Mouse (Mus musculus) lung, postnatal 36 days (tissue): ENCODE measurements around the gene Zfp652.

Source experiments
- DNase-seq: peaks from one replicate; pipeline ENCODE4 v3.0.0; 2022; ENCODE audit warnings: mixed read lengths

The Zfp652 gene

GRCm38 (mm10) chr11:95833006-95833570, 120.6 kb downstream of the Zfp652 start:
- no peak for DNase-seq

- no peak for DNase-seq
Observed at GRCm38 (mm10) chr11:95833631-95834142, 121.2 kb downstream of the Zfp652 start.

- DNase-seq, result peak; percentile 75
Observed at GRCm38 (mm10) chr11:95834143-95834667, 121.7 kb downstream of the Zfp652 start.

GRCm38 (mm10) chr11:95834742-95835710, 122.6 kb downstream of the Zfp652 start:
- DNase-seq, result peak; percentile 72

GRCm38 (mm10) chr11:95835832-95836231, 123.4 kb downstream of the Zfp652 start:
- no peak for DNase-seq

- DNase-seq, result peak; percentile 56
Observed at GRCm38 (mm10) chr11:95836433-95836832, 124.0 kb downstream of the Zfp652 start.

GRCm38 (mm10) chr11:95837059-95837458, 124.6 kb downstream of the Zfp652 start, which contains the start of gene Gngt2:
Gene Gngt2 (plus strand): TSS chr11:95837216.
- DNase-seq, result peak; percentile 97

- no peak for DNase-seq
Observed at GRCm38 (mm10) chr11:95838598-95838997, 126.1 kb downstream of the Zfp652 start.

- DNase-seq, result no peak
Observed at GRCm38 (mm10) chr11:95838999-95839868, 126.8 kb downstream of the Zfp652 start.

- DNase-seq, result no peak
Observed at GRCm38 (mm10) chr11:95840694-95841497, 128.4 kb downstream of the Zfp652 start.

GRCm38 (mm10) chr11:95841498-95841830, 129.0 kb downstream of the Zfp652 start:
- DNase-seq, result no peak

GRCm38 (mm10) chr11:95842074-95842681, 129.7 kb downstream of the Zfp652 start, which contains the start of gene Abi3:
Gene Abi3 (minus strand): TSS chr11:95842476.
- DNase-seq, result peak; percentile 83

- peak; percentile 62 for DNase-seq
Observed at GRCm38 (mm10) chr11:95842953-95843352, 130.5 kb downstream of the Zfp652 start.

- DNase-seq, result peak; percentile 68
Observed at GRCm38 (mm10) chr11:95843421-95843950, 131.0 kb downstream of the Zfp652 start.

- no peak for DNase-seq
Observed at GRCm38 (mm10) chr11:95844935-95845334, 132.5 kb downstream of the Zfp652 start.

GRCm38 (mm10) chr11:95850898-95851297, 138.4 kb downstream of the Zfp652 start:
- DNase-seq, result peak; percentile 60

- DNase-seq, result peak; percentile 93
Observed at GRCm38 (mm10) chr11:95853684-95854083, 141.2 kb downstream of the Zfp652 start.

GRCm38 (mm10) chr11:95857306-95857705, 144.8 kb downstream of the Zfp652 start:
- no peak for DNase-seq

GRCm38 (mm10) chr11:95857716-95858527, 145.4 kb downstream of the Zfp652 start:
- DNase-seq, result no peak
